Mouse (Mus musculus): ENCODE results near the gene Flt3l. TPM values are rescaled to one million over a fixed set of nuclear protein-coding genes. Genes with fewer than 3 reads are reported as not detected.

Gene Flt3l
- total and polyA plus RNA-seq, 3 experiments, result 5.5 to 59.1 (median 6.4) TPM

GRCm38 (mm10) chr7:45180896-45181477 is 44.8 kb upstream of the Flt3l start, which contains the start of gene Pth2:
TSS of gene Pth2 (plus strand) at chr7:45180995.
- H3K79me2 ChIP-seq (replicated peaks; ENCODE audit: control insufficient read depth, insufficient read depth, low read length), result no peaks in the 10 kb centered on the region
- intact Hi-C loops (cut with DNase I), result no loop called here
- H3K27me3 ChIP-seq (ENCODE audit: control insufficient read depth, insufficient read depth, low read length), result peaks cover 26% of the 10 kb centered on the region
- TF ChIP-seq EP300 (IDR thresholded peaks at IDR 0.05; ENCODE audit: insufficient read depth, low read depth, low read length) (no peak), CTCF (IDR thresholded peaks at IDR 0.05) (no peak), POLR2A (IDR thresholded peaks at IDR 0.05; ENCODE audit: insufficient read depth, low read depth, low read length) (no peak)
- no peak within 1 kb of the TSS for H3K9ac ChIP-seq (ENCODE audit: low read depth, low read length)
- WGBS, result 25% methylated on average over 20 of the region's 20 CpGs
- no peaks in the 10 kb centered on the region for H3K36me3 ChIP-seq (ENCODE audit: control insufficient read depth, insufficient read depth, low read length)
- H3K27ac ChIP-seq, result no peak within 1 kb of the TSS
- no peaks in the 10 kb centered on the region for H3K4me1 ChIP-seq (ENCODE audit: control insufficient read depth, insufficient read depth, low read length)
- no peak for DNase-seq
- no peak within 1 kb of the TSS for H3K4me3 ChIP-seq

GRCm38 (mm10) chr7:45179469-45179868 is 43.2 kb upstream of the Flt3l start, which contains the start of gene Gfy:
TSS of gene Gfy (minus strand) at chr7:45179569.
- intact Hi-C loops (cut with DNase I), result no loop called here
- peaks cover 34% of the 10 kb centered on the region for H3K27me3 ChIP-seq (ENCODE audit: control insufficient read depth, insufficient read depth, low read length)

GRCm38 (mm10) chr7:45178550-45178949 is 42.3 kb upstream of the Flt3l start:
- intact Hi-C loops (cut with DNase I), result no loop called here
- 27% methylated on average over 7 of the region's 7 CpGs for WGBS
- no peak for TF ChIP-seq POLR2A (IDR thresholded peaks at IDR 0.05; ENCODE audit: insufficient read depth, low read depth, low read length)
- TF ChIP-seq EP300 (IDR thresholded peaks at IDR 0.05; ENCODE audit: insufficient read depth, low read depth, low read length), result no peak
- TF ChIP-seq CTCF (IDR thresholded peaks at IDR 0.05), result no peak
- Histone ChIP-seq H3K36me3 (ENCODE audit: control insufficient read depth, insufficient read depth, low read length) (no peaks in the 10 kb centered on the region), H3K79me2 (replicated peaks; ENCODE audit: control insufficient read depth, insufficient read depth, low read length) (no peaks in the 10 kb centered on the region), H3K9ac (ENCODE audit: low read depth, low read length) (no peak overlapping the region), H3K4me3 (no peak overlapping the region), H3K27ac (no peak overlapping the region), H3K4me1 (ENCODE audit: control insufficient read depth, insufficient read depth, low read length) (no peaks in the 10 kb centered on the region), H3K27me3 (ENCODE audit: control insufficient read depth, insufficient read depth, low read length) (peaks cover 31% of the 10 kb centered on the region)
- DNase-seq, result no peak

More at GRCm38 (mm10) chr7:45179469-45179868, 43.2 kb upstream of the Flt3l start, which contains the start of gene Gfy:
- no peaks in the 10 kb centered on the region for H3K4me1 ChIP-seq (ENCODE audit: control insufficient read depth, insufficient read depth, low read length)
- no peak for TF ChIP-seq EP300 (IDR thresholded peaks at IDR 0.05; ENCODE audit: insufficient read depth, low read depth, low read length)
- no peak for TF ChIP-seq POLR2A (IDR thresholded peaks at IDR 0.05; ENCODE audit: insufficient read depth, low read depth, low read length)
- TF ChIP-seq CTCF (IDR thresholded peaks at IDR 0.05), result no peak
- no peak within 1 kb of the TSS for H3K27ac ChIP-seq
- DNase-seq, result no peak
- no peaks in the 10 kb centered on the region for H3K79me2 ChIP-seq (replicated peaks; ENCODE audit: control insufficient read depth, insufficient read depth, low read length)
- no peaks in the 10 kb centered on the region for H3K36me3 ChIP-seq (ENCODE audit: control insufficient read depth, insufficient read depth, low read length)
- no peak within 1 kb of the TSS for H3K4me3 ChIP-seq
- no peak within 1 kb of the TSS for H3K9ac ChIP-seq (ENCODE audit: low read depth, low read length)
- 33% methylated on average over 7 of the region's 7 CpGs for WGBS

- WGBS, result 3% methylated on average over 31 of the region's 31 CpGs
- H3K9ac ChIP-seq (ENCODE audit: low read depth, low read length), result no peak overlapping the region
- no peak overlapping the region for H3K4me3 ChIP-seq
- no peak for TF ChIP-seq POLR2A (IDR thresholded peaks at IDR 0.05; ENCODE audit: insufficient read depth, low read depth, low read length)
- TF ChIP-seq EP300 (IDR thresholded peaks at IDR 0.05; ENCODE audit: insufficient read depth, low read depth, low read length), result no peak
- TF ChIP-seq CTCF (IDR thresholded peaks at IDR 0.05), result no peak
- no peak overlapping the region for H3K27ac ChIP-seq
- peaks cover 28% of the 10 kb centered on the region for H3K27me3 ChIP-seq (ENCODE audit: control insufficient read depth, insufficient read depth, low read length)
- intact Hi-C loops (cut with DNase I), result no loop called here
- no peaks in the 10 kb centered on the region for H3K36me3 ChIP-seq (ENCODE audit: control insufficient read depth, insufficient read depth, low read length)
- H3K4me1 ChIP-seq (ENCODE audit: control insufficient read depth, insufficient read depth, low read length), result no peaks in the 10 kb centered on the region
- DNase-seq, result no peak
- H3K79me2 ChIP-seq (replicated peaks; ENCODE audit: control insufficient read depth, insufficient read depth, low read length), result no peaks in the 10 kb centered on the region
These were observed 40.1 kb upstream of the Flt3l start for GRCm38 (mm10) chr7:45176356-45176755.

- Histone ChIP-seq H3K79me2 (replicated peaks; ENCODE audit: control insufficient read depth, insufficient read depth, low read length) (no peaks in the 10 kb centered on the region), H3K4me1 (ENCODE audit: control insufficient read depth, insufficient read depth, low read length) (no peaks in the 10 kb centered on the region), H3K36me3 (ENCODE audit: control insufficient read depth, insufficient read depth, low read length) (no peaks in the 10 kb centered on the region), H3K9ac (ENCODE audit: low read depth, low read length) (no peak overlapping the region), H3K27me3 (ENCODE audit: control insufficient read depth, insufficient read depth, low read length) (peaks cover 24% of the 10 kb centered on the region), H3K4me3 (no peak overlapping the region), H3K27ac (no peak overlapping the region)
- DNase-seq, result no peak
- intact Hi-C loops (cut with DNase I), result no loop called here
- no peak for TF ChIP-seq POLR2A (IDR thresholded peaks at IDR 0.05; ENCODE audit: insufficient read depth, low read depth, low read length)
- no peak for TF ChIP-seq CTCF (IDR thresholded peaks at IDR 0.05)
- no peak for TF ChIP-seq EP300 (IDR thresholded peaks at IDR 0.05; ENCODE audit: insufficient read depth, low read depth, low read length)
- 3% methylated on average over 23 of the region's 23 CpGs for WGBS
These were observed 39.7 kb upstream of the Flt3l start for GRCm38 (mm10) chr7:45175929-45176328.

GRCm38 (mm10) chr7:45175398-45175797 is 39.2 kb upstream of the Flt3l start:
- TF ChIP-seq CTCF (IDR thresholded peaks at IDR 0.05) (no peak), POLR2A (IDR thresholded peaks at IDR 0.05; ENCODE audit: insufficient read depth, low read depth, low read length) (no peak), EP300 (IDR thresholded peaks at IDR 0.05; ENCODE audit: insufficient read depth, low read depth, low read length) (no peak)
- Histone ChIP-seq H3K4me3 (no peak overlapping the region), H3K79me2 (replicated peaks; ENCODE audit: control insufficient read depth, insufficient read depth, low read length) (no peaks in the 10 kb centered on the region), H3K27me3 (ENCODE audit: control insufficient read depth, insufficient read depth, low read length) (peaks cover 23% of the 10 kb centered on the region), H3K4me1 (ENCODE audit: control insufficient read depth, insufficient read depth, low read length) (no peaks in the 10 kb centered on the region), H3K27ac (no peak overlapping the region), H3K36me3 (ENCODE audit: control insufficient read depth, insufficient read depth, low read length) (no peaks in the 10 kb centered on the region), H3K9ac (ENCODE audit: low read depth, low read length) (no peak overlapping the region)
- intact Hi-C loops (cut with DNase I), result no loop called here
- DNase-seq, result no peak
- WGBS, result 12% methylated on average over 13 of the region's 13 CpGs
